Mouse (Mus musculus): Measurements from ENCODE around the gene Manba.

GRCm38 (mm10) chr3:135485900-135486241, 460 bp downstream of the Manba start:
- TF ChIP-seq TAL1 (IDR thresholded peaks at IDR 0.05; ENCODE audit: low read length), result no peak
- no peak for TF ChIP-seq GATA1 (IDR thresholded peaks at IDR 0.05; ENCODE audit: low read length)
